Mouse (Mus musculus) ES-Bruce4 (cell line): ENCODE data around the gene Mgme1.

Source experiments
- CTCF ChIP-seq: IDR thresholded peaks from one replicate; pipeline ENCODE4 v1.8.1; 2011; ENCODE audit warnings: low read depth, low read length
- POLR2A ChIP-seq: IDR thresholded peaks from one replicate; pipeline ENCODE4 v1.8.1; 2011; ENCODE audit warnings: low read length; ENCODE audit not compliant: insufficient read depth

GRCm38 (mm10) chr2:144245464-144245863 is 25.0 kb upstream of the Mgme1 start:
- TF ChIP-seq CTCF (no peak), POLR2A (no peak)
